Mouse (Mus musculus) natural killer cell, adult 2 months (primary cell): Measurements from ENCODE around the gene Gtpbp1.

Experiments
- DNase-seq, 2 experiments: peaks; one replicate each; pipeline ENCODE4 v3.0.0; 2022; ENCODE audit warnings: low spot score in 2 of 2

The Gtpbp1 gene

DNA sequence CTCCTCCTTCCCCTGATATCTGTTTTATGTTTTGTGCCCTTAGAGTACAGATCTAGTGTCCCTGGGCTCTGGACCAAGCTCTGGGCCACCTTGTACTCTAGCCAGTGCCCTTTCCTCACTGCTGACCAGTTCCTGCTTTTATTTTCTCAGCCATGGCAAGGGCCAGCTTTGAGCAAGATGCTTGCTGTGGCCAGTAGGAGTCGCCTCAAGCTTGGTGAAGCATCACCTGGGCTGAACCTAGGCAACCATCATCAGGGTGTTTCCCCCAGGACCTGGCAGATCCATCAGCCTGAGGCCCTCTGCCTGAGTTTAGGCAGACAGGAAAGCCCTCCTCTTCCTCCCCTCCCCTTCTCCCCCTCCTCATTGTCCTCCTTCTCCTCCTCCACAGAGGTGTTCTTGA is 32.8 kb downstream of the Gtpbp1 start:
- DNase-seq, result peak; percentile 64 to 70

DNA sequence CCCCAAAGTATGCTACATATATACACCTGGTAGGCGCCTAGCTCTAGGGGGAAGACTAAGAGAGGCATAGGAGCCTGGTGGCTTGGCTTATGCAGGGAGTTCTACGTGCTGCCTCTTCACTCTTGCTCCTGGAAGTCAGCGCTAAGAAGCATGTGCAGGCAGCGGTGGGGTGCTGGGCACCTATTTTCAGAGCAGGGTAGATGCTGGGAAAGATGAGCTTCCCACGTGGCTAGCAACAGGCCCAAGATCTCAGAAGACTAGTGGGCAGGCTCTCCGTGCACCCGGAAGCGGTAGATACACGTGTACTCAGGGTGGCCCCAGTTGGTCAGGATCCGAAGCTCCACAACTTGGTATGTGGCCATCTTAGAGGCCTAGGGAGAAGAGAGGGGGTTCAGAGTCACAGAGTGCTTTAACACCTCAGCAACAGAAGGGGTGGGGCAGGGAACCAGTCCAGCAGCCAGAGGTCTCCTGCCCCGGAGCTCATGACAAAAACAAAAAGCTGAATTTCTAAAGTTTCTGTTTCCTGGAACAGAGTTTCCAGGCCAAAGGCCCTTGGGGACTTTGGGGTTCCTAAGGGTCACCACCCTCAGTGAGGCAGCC is 34.6 kb downstream of the Gtpbp1 start:
- DNase-seq, result no peak

DNA sequence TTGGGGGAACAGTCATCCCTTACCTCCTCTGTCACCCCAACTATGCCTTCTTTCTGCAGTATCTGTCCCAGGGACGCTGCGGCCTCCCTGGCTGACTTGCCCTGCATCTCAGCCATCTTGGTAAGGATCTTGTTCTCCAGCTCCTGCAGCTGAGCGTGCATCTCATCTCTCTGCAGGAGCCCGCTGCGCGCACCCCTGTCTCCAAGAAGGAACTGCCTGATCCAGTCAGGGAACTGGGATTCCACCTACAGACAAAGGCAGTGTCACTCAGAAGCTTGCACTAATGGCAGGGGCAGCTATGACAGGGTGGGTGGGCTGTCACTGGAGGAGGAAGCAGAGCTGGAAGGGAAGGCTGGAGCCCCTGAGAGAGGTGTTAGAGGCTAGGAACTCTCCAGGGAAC is 37.2 kb downstream of the Gtpbp1 start:
- no peak for DNase-seq

DNA sequence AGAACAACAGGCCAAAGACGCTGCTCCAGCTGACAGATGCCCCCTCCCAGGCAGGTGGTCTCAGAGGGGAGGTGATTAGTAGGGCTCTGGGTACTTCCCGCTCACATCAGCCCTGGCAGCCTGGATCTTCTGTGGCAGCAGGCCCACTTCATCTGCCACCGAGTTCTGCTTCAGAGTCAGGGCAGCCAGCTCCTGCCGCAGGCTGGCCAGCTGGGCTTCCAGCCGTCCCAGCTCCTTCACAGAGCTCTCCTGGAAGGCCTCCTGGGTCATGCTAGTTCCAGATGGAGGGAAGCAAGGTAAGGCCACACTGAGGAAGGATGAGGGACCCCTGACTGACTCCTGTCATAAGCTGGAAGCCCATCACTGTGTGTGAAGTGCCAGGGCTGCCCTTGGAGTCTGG is 37.7 kb downstream of the Gtpbp1 start:
- no peak for DNase-seq

DNA sequence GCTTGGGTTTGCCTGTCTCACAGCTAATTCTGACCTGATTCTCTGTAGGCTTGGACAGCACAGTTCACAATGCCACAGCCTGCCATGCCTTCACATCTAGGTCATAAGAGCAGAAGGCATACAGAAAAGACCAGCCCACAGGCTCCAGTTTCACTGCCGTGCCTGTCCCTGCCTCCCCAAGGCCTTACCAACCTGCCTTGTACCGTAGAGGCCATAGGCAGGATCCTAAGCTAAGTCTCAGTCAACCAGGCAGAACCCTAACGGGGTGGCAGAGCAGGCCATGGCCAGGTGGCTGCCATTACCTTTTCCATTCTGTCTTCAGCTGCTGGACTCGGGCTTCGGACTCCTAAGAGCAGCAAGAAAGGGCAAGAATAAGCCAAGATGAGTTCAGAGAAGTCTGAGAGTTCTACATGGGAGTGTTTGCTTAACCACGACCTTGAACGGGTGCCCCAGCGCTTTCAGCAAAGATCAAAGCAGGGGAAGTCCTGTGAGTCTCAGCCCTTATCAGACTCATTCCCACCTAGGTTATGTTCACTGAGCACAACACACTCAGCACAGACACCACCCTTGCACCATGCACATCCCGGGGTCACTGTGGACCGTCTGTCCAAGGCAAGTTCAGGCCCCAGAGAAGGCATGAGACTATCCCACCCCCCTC is 38.2 kb downstream of the Gtpbp1 start:
- no peak for DNase-seq

DNA sequence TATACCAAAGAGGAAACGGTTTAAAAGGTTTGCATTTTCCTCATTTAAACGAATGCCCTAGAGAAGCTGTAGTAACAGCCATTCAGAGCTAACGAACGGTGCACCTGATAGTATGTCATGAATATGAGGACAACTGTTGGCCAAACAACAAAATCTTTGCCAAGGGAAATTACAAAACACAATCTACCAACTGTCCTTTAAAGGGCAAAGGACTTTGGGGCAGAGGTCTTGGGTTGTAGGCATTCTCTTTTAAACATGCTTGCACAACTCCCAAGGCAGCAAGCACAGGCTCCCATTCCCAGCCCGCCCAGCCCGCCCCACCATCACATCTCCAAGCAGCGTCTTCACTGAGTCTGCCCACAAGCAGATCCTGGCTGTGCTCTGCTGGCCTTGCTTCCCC is 40.9 kb downstream of the Gtpbp1 start:
- no peak for DNase-seq

DNA sequence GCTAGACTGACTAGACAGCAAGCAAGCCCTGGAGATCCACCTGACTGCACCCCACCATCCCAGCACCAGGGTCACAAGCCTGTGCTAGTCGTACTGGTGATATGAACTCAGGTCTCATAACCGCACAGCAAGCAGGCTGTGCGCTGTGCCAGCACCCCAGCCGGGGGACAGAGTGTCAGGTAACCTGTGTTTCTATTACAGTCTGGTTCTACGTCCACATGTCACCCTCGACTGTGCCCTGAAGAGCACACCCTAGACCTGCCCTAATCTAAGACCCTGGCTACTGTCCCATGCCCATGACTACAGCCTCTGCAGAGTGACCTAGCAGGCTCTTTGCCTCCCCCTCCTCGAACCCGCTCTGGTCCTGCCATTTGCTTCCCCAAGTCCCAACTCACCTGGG is 42.5 kb downstream of the Gtpbp1 start:
- DNase-seq, result no peak

DNA sequence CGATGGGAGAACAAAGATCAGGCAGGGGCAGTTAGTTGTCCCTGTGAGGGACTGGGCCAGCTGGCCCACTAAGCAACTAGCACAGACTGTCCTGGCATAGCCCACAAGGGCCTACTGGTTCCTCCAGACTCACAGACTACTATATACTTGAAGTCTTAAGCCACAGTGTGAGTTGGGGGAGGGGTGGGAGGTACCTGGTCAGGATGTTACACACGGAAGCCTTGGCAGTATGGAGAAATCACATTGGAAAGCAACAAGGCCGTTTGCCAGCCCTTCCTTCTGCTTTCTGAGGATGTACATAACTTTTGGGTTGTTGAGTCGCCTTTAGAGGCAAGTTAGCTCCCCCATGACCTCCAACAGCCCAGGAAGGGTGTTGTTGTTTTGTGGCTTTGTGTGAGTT is 43.0 kb downstream of the Gtpbp1 start:
- DNase-seq, result no peak

DNA sequence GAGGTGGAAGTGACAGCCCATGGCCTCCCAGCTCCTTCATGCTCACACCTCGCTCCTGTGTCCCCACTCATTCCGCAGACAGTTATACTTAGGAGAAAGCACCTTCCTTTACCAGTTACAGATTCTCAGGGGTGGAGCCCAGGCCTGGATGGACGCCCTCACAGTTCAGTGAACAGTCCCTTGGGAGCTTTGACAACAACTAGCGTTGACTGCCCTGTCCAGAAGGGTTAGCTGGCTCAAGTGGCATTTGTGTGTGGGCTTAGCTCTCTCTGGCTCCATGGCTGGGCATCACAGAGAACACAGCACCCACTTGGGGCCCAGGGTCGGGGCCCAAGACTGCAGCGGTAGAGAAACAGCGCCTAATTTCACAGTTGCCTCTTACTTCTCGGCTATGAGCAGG is 43.7 kb downstream of the Gtpbp1 start:
- DNase-seq, result no peak

DNA sequence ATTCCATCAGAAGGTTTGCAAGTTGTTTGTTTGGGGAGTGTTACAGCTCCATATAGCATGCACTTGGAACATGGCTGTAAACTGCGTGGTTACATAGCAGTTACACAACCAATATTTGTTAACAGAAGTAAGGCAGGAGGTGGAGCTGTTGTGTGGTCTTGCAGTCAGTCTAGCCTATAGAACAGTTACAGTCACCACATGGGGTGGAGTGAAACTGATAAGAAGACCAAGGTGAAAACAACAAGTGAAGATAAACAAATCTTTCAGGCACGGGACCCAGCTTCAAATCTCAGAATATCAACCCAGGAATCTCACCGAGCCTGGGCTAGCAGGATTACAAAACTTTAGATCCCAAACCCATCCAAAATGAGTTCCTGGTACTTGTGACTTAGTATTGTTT is 50.1 kb downstream of the Gtpbp1 start:
- peak in 1 of 2 experiments; percentile 29 for DNase-seq

DNA sequence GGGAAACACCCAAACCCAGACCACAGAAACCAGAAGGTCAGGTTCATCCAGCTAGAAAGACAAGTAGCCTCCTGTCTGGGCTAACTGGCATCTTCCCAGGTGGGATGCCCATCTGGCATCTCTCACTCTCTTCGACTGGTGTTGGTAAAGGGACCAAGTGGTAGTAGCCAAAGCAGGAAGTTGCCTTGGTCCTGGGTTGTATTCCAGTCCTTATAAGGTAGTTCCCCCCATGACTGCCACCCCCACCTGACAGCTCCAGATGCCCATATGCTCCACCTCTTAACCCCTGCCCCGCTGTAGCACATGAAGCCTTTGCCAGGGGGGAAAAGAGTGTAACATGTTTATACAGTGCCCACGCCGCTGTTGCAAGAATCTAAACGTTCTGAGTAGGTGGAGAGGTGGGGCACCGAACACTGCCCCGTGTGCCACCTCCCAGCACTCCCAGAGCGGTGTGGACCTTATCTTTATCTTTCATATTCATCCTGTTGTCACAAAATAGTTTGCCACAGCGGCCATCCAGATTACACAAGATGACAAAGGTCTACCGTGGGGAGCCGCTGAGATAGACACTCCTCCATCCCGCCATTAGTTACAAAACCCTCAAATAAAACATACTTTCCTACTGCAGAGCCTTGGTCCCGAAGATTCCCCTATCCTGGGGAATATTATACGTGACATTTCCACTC is 50.7 kb downstream of the Gtpbp1 start:
- peak; percentile 65 to 68 for DNase-seq

DNA sequence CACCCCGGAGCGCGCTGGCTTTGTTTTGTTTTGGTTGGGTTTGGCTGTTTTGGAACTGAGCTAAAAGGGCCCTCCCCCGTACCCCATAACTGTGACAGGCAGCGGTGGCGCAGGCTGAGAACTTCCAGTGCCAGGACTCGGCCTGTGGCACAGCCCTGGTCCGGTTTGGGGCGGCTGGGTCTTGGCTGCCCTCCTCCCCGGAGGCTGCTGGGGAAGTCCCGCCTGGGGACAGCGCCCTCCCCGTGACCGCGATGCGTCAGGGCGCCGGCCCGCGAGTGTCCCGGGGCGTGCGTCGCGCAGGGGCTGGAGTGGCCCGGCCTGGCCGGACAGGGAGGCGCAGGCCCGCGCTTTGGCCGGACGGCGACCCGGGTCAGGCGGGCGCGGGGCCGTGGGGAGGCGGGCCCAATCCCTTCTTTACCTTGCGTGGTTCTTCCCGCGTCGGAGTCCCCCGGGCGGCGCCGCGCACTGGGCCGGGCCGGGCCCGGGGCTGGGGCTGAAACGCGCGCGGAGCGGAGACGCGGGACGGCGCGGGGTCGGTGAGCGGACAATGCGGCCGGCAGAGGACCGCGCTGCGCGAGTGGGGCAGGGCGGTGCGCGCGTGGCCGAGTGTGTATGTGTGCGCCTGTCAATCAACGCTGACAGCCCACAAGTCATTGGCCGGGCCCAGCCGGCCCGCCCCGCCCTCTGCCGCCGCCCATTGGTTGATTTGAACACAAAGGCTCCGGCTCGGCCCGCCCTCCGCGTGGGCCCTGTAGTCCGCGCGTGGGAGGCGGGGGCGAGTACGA is 51.5 kb downstream of the Gtpbp1 start, which contains the start of gene Sun2:
TSS of gene Sun2 (minus strand) at position 616 of the 785 bp plus-strand sequence.
- DNase-seq, result peak; percentile 95 to 96

DNA sequence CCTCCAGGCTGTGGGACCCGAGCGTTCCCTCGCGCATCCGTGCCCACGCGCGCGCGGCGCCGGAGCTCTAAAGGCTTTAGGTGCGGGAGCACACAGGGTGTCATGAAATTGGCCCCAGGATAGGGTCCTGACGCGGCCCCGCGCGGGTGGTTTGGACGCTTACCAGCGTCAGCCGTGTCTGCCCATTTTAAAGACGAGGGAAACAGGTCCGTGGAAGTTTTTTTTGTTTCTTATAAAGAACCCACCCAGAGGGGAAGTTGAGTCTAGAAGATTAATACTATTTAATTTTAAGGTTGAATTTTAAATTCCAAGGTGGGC is 52.0 kb downstream of the Gtpbp1 start:
- DNase-seq, result no peak

DNA sequence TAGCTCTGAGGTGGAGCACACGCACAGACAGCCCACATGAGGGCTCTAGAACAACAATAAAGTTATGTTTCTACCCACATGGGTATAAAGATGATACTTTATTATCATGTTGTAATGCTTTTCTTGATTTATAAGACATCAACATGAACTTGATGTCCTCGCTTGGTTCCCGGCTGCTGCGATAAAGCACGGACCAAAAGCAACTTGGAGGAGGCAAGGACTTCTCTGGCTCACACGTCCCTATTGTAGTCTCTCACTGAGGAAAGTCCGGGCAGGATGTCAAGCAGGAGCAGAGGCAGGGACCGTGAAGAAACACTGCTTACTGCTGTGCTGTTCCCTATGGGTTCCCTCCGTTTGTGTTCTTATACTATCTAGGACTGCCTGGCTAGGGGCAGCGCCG is 53.4 kb downstream of the Gtpbp1 start:
- no peak for DNase-seq

DNA sequence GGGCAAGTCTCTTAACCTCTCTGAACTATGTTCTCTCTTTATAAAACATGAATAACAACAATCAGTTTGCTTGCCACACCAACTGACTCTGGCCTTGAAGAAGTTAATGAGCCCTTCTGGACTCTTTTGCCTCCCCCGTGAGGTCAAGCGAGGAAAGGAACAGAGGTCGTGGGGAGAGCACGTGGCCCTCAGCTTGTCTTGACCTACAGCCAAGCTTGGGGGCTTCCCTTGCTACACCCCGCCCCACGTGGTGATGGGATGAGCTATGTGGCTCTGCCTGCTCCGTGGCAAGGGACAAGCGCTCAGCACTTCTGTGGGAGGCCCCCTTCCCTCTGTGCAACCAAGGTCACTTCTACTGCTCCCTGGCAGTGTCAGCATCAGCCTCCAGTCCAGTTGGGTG is 54.1 kb downstream of the Gtpbp1 start:
- DNase-seq, result no peak

DNA sequence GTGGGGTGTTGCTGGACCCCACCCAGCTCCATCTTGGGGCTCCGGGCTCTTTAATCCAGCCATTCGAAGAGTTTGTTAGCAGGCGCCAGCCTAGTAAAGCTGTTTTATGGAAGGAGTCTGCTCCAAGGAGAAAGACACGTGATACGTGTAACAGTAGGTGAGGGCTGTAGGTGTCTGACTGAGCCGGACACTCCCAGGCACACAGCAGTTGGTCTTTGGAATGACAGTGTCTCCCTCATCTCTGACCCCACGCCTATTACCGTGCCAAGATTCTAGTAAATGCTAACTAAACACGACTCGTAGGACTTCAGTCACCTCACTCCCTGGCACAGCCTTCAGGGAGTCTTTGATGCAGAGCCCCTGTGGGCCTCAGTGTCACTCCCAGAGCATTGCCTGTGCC is 54.7 kb downstream of the Gtpbp1 start:
- DNase-seq, result no peak

DNA sequence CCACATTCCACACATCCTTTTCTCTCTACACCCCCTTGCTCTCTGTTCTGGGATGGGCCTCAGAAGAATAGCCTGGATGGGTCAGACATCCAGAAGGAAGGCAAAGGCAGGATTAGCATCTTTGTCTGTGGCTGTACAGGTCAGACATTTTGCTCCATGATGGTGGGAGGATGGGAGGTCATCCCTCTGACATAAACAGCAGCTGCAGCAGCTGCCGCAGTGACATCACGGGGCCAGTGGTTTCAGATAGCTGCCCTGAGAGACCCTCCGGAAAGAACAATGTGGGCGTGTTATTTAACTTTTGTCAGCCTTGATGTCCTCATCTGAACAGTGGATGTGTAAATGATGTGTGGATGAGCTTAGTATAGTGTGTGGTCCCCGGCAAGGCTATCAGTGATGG is 55.2 kb downstream of the Gtpbp1 start:
- no peak for DNase-seq

DNA sequence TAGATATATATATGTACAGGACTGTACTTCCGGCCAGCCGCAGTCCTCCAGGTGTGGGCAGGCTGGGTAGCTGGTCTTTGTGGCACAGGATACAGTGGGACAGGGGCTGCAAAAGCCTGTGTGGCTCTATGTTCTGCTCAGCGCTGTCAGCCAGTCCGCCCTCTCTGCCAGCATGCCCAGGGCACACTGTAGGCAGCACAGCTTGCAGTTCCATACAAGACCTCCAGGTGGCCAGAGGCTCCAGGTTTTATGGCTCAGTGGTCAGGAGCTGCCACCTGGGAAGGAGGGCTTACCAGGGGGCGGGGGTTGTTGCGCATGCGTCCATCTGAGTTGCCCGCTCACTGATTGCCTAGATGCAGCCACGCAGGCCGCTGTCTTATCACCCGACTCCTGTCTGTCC is 57.4 kb downstream of the Gtpbp1 start:
- DNase-seq, result peak in 1 of 2 experiments; percentile 48

DNA sequence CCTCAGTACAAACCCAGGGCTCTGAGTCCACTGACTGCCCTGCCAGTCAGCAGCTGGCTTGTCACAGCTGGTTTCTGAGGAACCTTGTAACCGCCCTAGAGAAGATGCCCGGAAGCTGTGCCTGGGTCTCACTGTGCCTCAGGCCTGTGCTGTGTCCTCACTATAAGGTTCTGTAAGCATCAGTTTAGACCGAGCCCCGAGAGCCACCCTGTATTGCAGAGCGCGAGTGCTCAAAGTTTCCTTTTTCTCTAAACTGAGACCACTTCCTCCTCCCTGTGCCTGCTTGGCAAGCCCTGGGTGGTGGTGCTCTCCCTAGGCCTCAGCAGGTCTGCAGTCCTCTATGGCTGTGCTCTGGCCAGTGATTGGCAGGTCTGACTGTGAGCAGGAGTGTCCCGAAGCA is 58.5 kb downstream of the Gtpbp1 start:
- no peak for DNase-seq

DNA sequence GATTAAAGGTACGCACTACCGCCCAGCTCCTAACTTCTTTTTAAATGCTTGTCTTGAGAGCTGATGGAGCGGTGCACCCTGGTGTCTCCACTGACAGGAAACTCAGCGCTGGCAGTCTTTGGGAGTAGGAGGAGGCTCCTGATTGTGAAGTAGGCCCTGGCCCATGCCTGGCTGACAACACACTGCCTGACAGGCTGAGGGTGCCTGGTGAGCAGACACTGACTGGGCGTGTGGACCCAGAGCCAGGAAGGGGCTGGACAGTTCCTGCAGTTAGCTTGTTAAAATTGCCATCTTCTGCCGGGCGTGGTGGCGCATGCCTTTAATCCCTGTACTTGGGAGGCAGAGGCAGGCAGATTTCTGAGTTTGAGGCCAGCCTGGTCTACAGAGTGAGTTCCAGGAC is 59.6 kb downstream of the Gtpbp1 start:
- DNase-seq, result no peak

DNA sequence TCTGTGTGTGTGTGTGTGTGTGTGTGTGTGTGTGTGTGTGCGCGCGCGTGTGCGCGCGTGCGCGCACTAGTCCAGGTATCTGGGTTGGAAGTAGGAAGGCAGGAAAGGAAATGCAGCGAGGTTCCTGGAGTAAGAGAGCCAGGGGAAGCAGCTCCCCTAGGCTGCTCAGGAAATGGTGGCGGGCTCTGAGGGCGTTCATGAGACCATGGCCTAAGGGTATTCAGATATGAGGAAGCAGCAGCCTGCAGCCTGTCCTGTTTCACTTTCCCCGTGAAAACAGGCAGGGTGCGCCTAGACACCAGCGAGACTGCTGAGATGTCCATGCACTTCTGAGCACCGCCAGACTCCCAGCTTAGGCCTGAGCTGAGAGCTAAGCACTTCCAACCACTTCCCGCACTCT is 61.1 kb downstream of the Gtpbp1 start:
- peak in 1 of 2 experiments; percentile 34 for DNase-seq

DNA sequence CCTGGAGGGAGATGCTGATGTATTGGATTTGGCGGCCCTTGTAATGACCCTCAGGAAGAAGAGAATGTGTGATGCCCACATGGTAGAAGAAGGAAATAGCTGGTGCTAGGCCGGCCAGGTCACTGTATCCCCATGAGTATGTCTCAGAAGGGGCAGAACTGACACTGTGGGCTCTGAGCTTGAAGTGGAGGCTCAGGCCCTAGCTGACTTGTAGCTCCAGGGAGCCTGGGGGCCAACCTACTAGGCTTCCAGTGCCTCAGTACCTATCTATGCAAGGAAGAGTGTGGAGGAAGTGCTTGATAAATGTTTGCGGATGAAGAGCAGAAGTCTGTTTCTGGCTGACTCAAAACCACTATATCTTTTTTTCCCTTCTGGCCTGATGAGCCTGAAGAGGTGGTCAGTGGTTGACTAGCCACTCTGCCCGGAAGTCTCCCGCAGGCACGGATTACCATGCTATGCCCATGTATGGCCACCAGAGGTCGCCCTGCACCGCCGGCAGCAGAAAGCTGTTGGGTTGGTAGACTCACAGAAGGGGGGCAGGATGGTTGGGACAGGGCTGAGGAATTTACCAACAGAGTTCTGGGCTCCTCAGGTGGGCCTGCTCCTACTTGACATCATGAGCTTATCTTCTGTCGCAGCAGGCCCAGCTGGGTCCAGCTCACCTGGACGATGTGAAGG is 62.2 kb downstream of the Gtpbp1 start:
- DNase-seq, result peak; percentile 81 to 82
